Mouse (Mus musculus) C2C12 (cell line): ENCODE measurements around the gene 2310007B03Rik. TPM values are rescaled to one million over a fixed set of nuclear protein-coding genes. Genes with fewer than 3 reads are reported as not detected.

ENCODE experiments used
- H3K27me3 ChIP-seq: one replicate; pipeline ENCODE4 v1.6.1; 2011; ENCODE audit not compliant: control insufficient read depth, insufficient read depth, insufficient read length
- H3K36me3 ChIP-seq: one replicate; pipeline ENCODE4 v1.6.1; 2011; ENCODE audit not compliant: control insufficient read depth, insufficient read depth
- H3K4me3 ChIP-seq: one replicate; pipeline ENCODE4 v1.5.1; 2011; ENCODE audit warnings: mild to moderate bottlenecking, control low read depth; ENCODE audit not compliant: poor library complexity, insufficient read depth, severe bottlenecking
- H3K79me2 ChIP-seq: one replicate; pipeline ENCODE4 v1.6.1; 2011; ENCODE audit not compliant: control insufficient read depth, insufficient read depth
- H3K79me3 ChIP-seq: one replicate; pipeline ENCODE4 v1.6.1; 2011; ENCODE audit warnings: low read depth, control low read depth
- H3ac ChIP-seq: one replicate; pipeline ENCODE3; 2011; ENCODE audit warnings: low read depth; ENCODE audit not compliant: control insufficient read depth, insufficient read length
- CEBPB ChIP-seq: IDR thresholded peaks from one replicate; pipeline ENCODE4 v1.6.1; 2011; ENCODE audit warnings: low read depth, mild to moderate bottlenecking, control low read depth, moderate library complexity
- CTCF ChIP-seq: IDR thresholded peaks from one replicate; pipeline ENCODE4 v1.5.1; 2011; ENCODE audit not compliant: control insufficient read depth, insufficient read depth, insufficient read length
- FOSL1 ChIP-seq: IDR thresholded peaks from one replicate; pipeline ENCODE4 v1.8.0; 2011; ENCODE audit warnings: mild to moderate bottlenecking, low read length; ENCODE audit not compliant: poor library complexity, insufficient read depth, severe bottlenecking
- MAX ChIP-seq: IDR thresholded peaks from one replicate; pipeline ENCODE4 v1.6.1; 2011; ENCODE audit warnings: mild to moderate bottlenecking, control low read depth
- MYOD1 ChIP-seq: IDR thresholded peaks from one replicate; pipeline ENCODE4 v1.6.1; 2011; ENCODE audit warnings: low read depth; ENCODE audit not compliant: control insufficient read depth, insufficient read length
- MYOG ChIP-seq: IDR thresholded peaks from one replicate; pipeline ENCODE4 v1.6.1; 2011; ENCODE audit not compliant: control insufficient read depth, insufficient read length; ENCODE audit errors: extremely low read depth
- USF1 ChIP-seq: IDR thresholded peaks from one replicate; pipeline ENCODE4 v1.6.1; 2011; ENCODE audit warnings: low read depth, mild to moderate bottlenecking, control low read depth, moderate library complexity
- polyA plus RNA-seq: library from polyadenylated mRNA; unstranded; fragments of >200 nt; fragmentation: generic; extraction: Trizol; gene quantifications from one replicate; pipeline ENCODE4 v1.2.1, GENCODE M21; 2012; ENCODE audit warnings: missing spikeins

Gene 2310007B03Rik
- polyA plus RNA-seq, 1 experiment, result 0.09 TPM

DNA sequence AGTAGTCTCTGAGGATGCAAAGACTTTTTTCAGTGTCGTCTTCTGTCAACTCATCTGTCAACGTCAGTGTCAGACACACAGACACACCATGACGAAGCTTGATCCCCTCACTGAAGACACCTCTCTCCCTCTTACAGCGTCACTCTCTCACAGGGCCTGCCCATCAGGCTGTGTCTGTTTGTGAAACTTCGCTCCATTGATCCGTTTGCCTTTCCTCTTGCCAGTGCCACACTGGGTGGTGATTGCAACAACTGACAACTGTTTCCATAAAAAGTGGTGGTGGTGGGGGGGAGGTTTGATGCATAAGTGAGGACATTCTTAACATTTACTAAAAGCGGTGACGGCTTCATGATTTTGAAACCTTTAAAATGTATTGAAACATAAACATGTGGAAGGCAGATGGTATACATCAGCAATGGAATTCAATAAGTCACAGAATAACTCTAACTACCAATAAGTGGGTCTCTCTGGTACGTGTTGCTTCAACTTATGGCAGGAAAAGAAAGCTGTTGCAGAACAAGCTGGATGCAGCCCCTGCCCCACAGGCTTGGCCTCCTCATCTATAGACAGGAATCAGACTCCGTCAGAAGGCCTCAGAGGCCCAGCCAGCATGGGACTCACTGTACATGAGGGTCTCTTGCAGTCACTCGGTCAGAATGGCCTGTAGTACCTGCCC lies 37.4 kb downstream of the 2310007B03Rik start:
- Histone ChIP-seq H3K27me3 (peaks cover 13% of the 10 kb centered on the region), H3K79me2 (no peaks in the 10 kb centered on the region), H3ac (no peak overlapping the region), H3K36me3 (no peaks in the 10 kb centered on the region), H3K79me3 (no peaks in the 10 kb centered on the region), H3K4me3 (no peak overlapping the region)
- no peak for TF ChIP-seq CTCF
- no peak for TF ChIP-seq CEBPB
- no peak for TF ChIP-seq MYOD1
- no peak for TF ChIP-seq FOSL1
- no peak for TF ChIP-seq USF1
- no peak for TF ChIP-seq MAX
- no peak for TF ChIP-seq MYOG

DNA sequence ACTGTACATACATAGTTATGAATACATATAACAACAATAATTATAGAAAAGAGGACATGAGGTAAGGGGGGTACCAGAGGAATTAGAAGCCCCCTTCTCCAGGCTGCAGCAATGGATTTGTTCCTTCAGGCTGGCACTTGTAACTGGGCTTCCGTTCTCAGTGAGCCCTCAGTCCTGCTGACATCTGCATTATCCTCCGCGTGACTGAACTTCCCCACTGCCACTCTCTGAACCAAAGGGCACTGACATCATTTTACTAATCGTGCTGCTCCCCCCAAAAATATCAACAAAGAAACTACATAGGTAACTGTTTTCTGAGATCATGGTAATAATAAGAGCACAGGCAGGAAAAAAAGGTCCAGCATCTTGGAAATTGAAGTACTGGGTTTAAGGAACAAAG lies 41.9 kb downstream of the 2310007B03Rik start:
- Histone ChIP-seq H3K79me3 (no peaks in the 10 kb centered on the region), H3K36me3 (no peaks in the 10 kb centered on the region)
- no peak for TF ChIP-seq USF1
- TF ChIP-seq CEBPB, result no peak
- no peak for TF ChIP-seq MAX
- no peak for TF ChIP-seq MYOD1
- no peak for TF ChIP-seq MYOG
- no peak for TF ChIP-seq FOSL1
- no peak for TF ChIP-seq CTCF

DNA sequence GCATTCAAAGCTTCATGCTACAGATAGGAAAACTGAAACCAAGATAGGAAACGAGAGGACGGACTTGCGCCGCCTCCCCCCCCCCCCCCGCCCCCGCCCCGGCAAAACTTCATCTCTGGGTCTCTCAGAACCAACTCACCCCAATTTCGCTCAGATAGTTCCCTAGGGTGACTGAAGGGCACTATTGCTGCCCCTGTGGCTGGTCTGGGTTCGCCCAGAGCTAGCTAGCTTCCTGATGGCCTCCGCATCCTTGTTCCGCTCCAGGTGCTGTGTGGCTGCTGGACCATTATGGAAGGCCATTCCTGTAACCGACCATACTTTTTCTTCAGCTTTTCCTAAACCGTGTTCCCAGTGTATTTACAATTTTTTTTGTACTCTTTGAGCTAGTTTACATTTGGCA lies 45.3 kb downstream of the 2310007B03Rik start:
- peaks cover 13% of the 10 kb centered on the region for H3K27me3 ChIP-seq
- no peaks in the 10 kb centered on the region for H3K79me2 ChIP-seq
- peak overlapping the region; percentile 6 for H3K4me3 ChIP-seq
- H3K79me3 ChIP-seq, result no peaks in the 10 kb centered on the region
- no peak for TF ChIP-seq USF1
- H3ac ChIP-seq, result no peak overlapping the region
- H3K36me3 ChIP-seq, result no peaks in the 10 kb centered on the region

More for the DNA sequence above, 41.9 kb downstream of the 2310007B03Rik start:
- Histone ChIP-seq H3K79me2 (no peaks in the 10 kb centered on the region), H3ac (no peak overlapping the region), H3K4me3 (no peak overlapping the region), H3K27me3 (peaks cover 14% of the 10 kb centered on the region)

DNA sequence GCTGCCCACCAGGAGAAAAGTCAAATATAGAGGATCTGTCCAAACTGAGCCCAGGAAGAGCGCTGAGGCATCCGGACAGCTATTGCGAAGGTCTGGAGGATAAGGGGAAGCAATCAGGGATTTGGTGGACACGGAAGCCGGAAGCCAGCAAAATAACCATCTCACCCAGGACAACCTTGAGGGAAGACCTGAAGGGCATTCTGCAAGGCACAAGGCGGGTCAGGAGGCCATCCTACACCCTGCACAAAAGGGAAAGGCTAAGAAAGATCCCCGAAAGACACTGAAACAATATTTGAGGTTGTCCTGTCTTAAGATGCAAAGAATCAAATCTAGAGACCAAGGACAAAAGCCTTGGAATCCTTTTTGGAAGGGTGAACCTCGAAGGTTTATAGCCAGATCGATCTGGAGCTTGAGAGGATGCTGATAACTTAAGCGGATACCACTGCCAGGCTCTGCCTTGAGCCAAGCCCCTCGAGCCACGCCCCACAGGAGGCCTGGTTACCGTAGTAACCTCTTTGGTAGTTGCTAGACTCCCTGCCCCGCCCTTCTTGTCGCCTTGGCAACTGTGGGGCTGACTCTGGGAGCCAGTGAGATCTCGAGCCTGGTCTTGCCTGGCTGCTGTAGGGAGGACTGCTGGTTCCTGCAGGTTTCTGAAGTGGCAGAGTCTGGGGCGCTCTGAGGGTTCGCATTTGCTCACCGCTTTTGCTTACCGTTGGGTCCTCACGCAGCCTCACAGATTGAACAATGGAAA lies 45.9 kb downstream of the 2310007B03Rik start:
- H3ac ChIP-seq, result no peak overlapping the region
- no peak for TF ChIP-seq CTCF
- no peak for TF ChIP-seq CEBPB
- TF ChIP-seq USF1, result no peak
- TF ChIP-seq MAX, result no peak
- TF ChIP-seq FOSL1, result no peak
- TF ChIP-seq MYOG, result no peak
- TF ChIP-seq MYOD1, result no peak
- H3K79me2 ChIP-seq, result no peaks in the 10 kb centered on the region
- H3K27me3 ChIP-seq, result peaks cover 13% of the 10 kb centered on the region
- no peaks in the 10 kb centered on the region for H3K36me3 ChIP-seq
- peak overlapping the region; percentile 6 for H3K4me3 ChIP-seq
- no peaks in the 10 kb centered on the region for H3K79me3 ChIP-seq

DNA sequence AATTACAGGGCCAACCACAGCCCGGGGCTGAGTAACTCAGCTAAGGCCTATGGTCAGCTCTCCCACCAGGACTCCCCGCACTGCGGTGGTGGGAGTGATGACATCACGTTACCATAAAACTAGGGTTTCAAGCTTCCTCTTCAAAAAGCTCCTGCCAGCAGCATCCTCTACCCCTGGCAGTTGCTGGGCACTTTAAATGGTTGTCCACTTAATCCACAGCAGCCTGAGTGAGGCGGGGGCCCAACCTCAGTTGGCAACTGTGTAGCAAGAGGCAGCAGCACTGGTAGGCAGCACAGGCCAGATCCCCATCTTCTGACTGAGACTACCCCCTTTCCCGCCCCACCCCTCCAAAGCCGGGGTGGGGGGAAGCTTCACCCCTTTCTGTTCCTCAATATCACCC lies 58.0 kb downstream of the 2310007B03Rik start:
- TF ChIP-seq MAX (no peak), CEBPB (no peak), FOSL1 (no peak), MYOD1 (no peak), USF1 (no peak), CTCF (no peak)
- H3K27me3 ChIP-seq, result peaks cover 46% of the 10 kb centered on the region
- no peak overlapping the region for H3K4me3 ChIP-seq
- H3K79me3 ChIP-seq, result no peaks in the 10 kb centered on the region
- no peaks in the 10 kb centered on the region for H3K36me3 ChIP-seq
- H3ac ChIP-seq, result no peak overlapping the region
- H3K79me2 ChIP-seq, result no peaks in the 10 kb centered on the region
